Mouse (Mus musculus) myocyte (in vitro differentiated cells): ENCODE results near the gene Art3. TPM values are rescaled to one million over a fixed set of nuclear protein-coding genes. Genes with fewer than 3 reads are reported as not detected.

Source experiments
- H3K27me3 ChIP-seq: one replicate; pipeline ENCODE4 v1.6.1; 2011; ENCODE audit not compliant: control insufficient read depth, insufficient read depth, insufficient read length
- H3K36me3 ChIP-seq: one replicate; pipeline ENCODE4 v1.6.1; 2011; ENCODE audit not compliant: control insufficient read depth, insufficient read depth
- H3K4me2 ChIP-seq: one replicate; pipeline ENCODE4 v1.6.1; 2011; ENCODE audit warnings: low read depth, control low read depth
- H3K4me3 ChIP-seq: one replicate; pipeline ENCODE4 v1.5.1; 2011; ENCODE audit warnings: mild to moderate bottlenecking, control low read depth, moderate library complexity
- H3K79me2 ChIP-seq: one replicate; pipeline ENCODE4 v1.6.1; 2011; ENCODE audit not compliant: control insufficient read depth, insufficient read depth
- H3ac ChIP-seq: one replicate; pipeline ENCODE4 v1.6.1; 2011; ENCODE audit not compliant: control insufficient read depth, insufficient read length
- CEBPB ChIP-seq: IDR thresholded peaks from 2 replicates; pipeline ENCODE4 v1.6.1; 2011; ENCODE audit warnings: mild to moderate bottlenecking, moderate library complexity; ENCODE audit not compliant: poor library complexity, insufficient read depth, severe bottlenecking
- E2F4 ChIP-seq: IDR thresholded peaks from one replicate; pipeline ENCODE4 v1.6.1; 2011; ENCODE audit warnings: mild to moderate bottlenecking, control low read depth, moderate library complexity; ENCODE audit not compliant: insufficient read depth
- MAX ChIP-seq: IDR thresholded peaks from one replicate; pipeline ENCODE4 v1.6.1; 2011; ENCODE audit warnings: low read depth, mild to moderate bottlenecking, control low read depth
- MYOD1 ChIP-seq, 3 experiments: IDR thresholded peaks; one replicate each; pipeline ENCODE4 v1.6.1; 2011; ENCODE audit warnings: control low read depth in 2 of 3, low read depth in 2 of 3, mild to moderate bottlenecking in 2 of 3, moderate library complexity in 1 of 3; ENCODE audit not compliant: insufficient read length in 2 of 3, control insufficient read depth in 1 of 3
- MYOG ChIP-seq, 3 experiments: IDR thresholded peaks; one replicate each; pipeline ENCODE4 v1.6.1; 2011; ENCODE audit warnings: control low read depth in 2 of 3, low read depth in 2 of 3, mild to moderate bottlenecking in 2 of 3; ENCODE audit not compliant: insufficient read length in 2 of 3, control insufficient read depth in 1 of 3, insufficient read depth in 1 of 3
- POLR2A ChIP-seq: IDR thresholded peaks from one replicate; pipeline ENCODE4 v1.6.1; 2011; ENCODE audit warnings: low read depth, mild to moderate bottlenecking, control low read depth, moderate library complexity; ENCODE audit not compliant: insufficient read length
- POLR2AphosphoS2 ChIP-seq: IDR thresholded peaks from one replicate; pipeline ENCODE4 v1.6.1; 2011; ENCODE audit warnings: low read depth, control low read depth; ENCODE audit not compliant: insufficient read length
- REST ChIP-seq: IDR thresholded peaks from one replicate; pipeline ENCODE4 v1.6.1; 2011; ENCODE audit warnings: mild to moderate bottlenecking, control low read depth, moderate library complexity; ENCODE audit not compliant: insufficient read depth, insufficient read length
- SRF ChIP-seq: IDR thresholded peaks from one replicate; pipeline ENCODE4 v1.6.1; 2011; ENCODE audit warnings: low read depth; ENCODE audit not compliant: control insufficient read depth, insufficient read length
- TCF12 ChIP-seq: IDR thresholded peaks from one replicate; pipeline ENCODE4 v1.6.1; 2011; ENCODE audit warnings: mild to moderate bottlenecking, control low read depth; ENCODE audit not compliant: poor library complexity, insufficient read depth, severe bottlenecking
- TCF3 ChIP-seq: IDR thresholded peaks from one replicate; pipeline ENCODE4 v1.6.1; 2011; ENCODE audit warnings: low read depth, control low read depth; ENCODE audit not compliant: insufficient read length
- USF1 ChIP-seq: IDR thresholded peaks from one replicate; pipeline ENCODE4 v1.6.1; 2011; ENCODE audit warnings: low read depth, mild to moderate bottlenecking, control low read depth, moderate library complexity
- polyA plus RNA-seq: library from polyadenylated mRNA; unstranded; fragments of >200 nt; fragmentation: generic; extraction: Trizol; gene quantifications from one replicate; pipeline ENCODE4 v1.2.1, GENCODE M21; 2012; ENCODE audit warnings: missing spikeins

The Art3 gene
- polyA plus RNA-seq, 1 experiment = 3.8 TPM

- Histone ChIP-seq H3K36me3 (no peaks in the 10 kb centered on the region), H3ac (no peak overlapping the region)
These were observed 27.3 kb downstream of the Art3 start for GRCm38 (mm10) chr5:92358767-92359455.

GRCm38 (mm10) chr5:92363179-92363578, 31.6 kb downstream of the Art3 start:
- Histone ChIP-seq H3K4me3 (no peak overlapping the region), H3K79me2 (no peaks in the 10 kb centered on the region), H3K4me2 (no peak overlapping the region), H3K36me3 (no peaks in the 10 kb centered on the region), H3ac (no peak overlapping the region), H3K27me3 (no peaks in the 10 kb centered on the region)
- TF ChIP-seq TCF12 (no peak), POLR2A (no peak), TCF3 (no peak), E2F4 (no peak), SRF (no peak), MYOD1 (IDR thresholded peaks at IDR 0.05; ENCODE audit: control insufficient read depth in 1 of 3, insufficient read length in 2 of 3, low read depth in 2 of 3) (no peak), MAX (no peak), REST (no peak), POLR2AphosphoS2 (no peak), USF1 (no peak), CEBPB (no peak), MYOG (IDR thresholded peaks at IDR 0.05; ENCODE audit: control insufficient read depth in 1 of 3, insufficient read depth in 1 of 3, insufficient read length in 2 of 3, low read depth in 2 of 3) (no peak)

More at GRCm38 (mm10) chr5:92358767-92359455, 27.3 kb downstream of the Art3 start:
- H3K27me3 ChIP-seq = no peaks in the 10 kb centered on the region
- TF ChIP-seq E2F4 (no peak), SRF (no peak), POLR2AphosphoS2 (no peak)
- no peak overlapping the region for H3K4me2 ChIP-seq
- no peak overlapping the region for H3K4me3 ChIP-seq
- no peaks in the 10 kb centered on the region for H3K79me2 ChIP-seq

GRCm38 (mm10) chr5:92364011-92364410, 32.4 kb downstream of the Art3 start:
- Histone ChIP-seq H3ac (no peak overlapping the region), H3K4me3 (no peak overlapping the region), H3K79me2 (no peaks in the 10 kb centered on the region), H3K27me3 (no peaks in the 10 kb centered on the region), H3K4me2 (no peak overlapping the region), H3K36me3 (no peaks in the 10 kb centered on the region)
- TF ChIP-seq POLR2A (no peak), TCF3 (no peak), USF1 (no peak), SRF (no peak), TCF12 (no peak), E2F4 (no peak), MAX (no peak)

- Histone ChIP-seq H3K36me3 (no peaks in the 10 kb centered on the region), H3K79me2 (no peaks in the 10 kb centered on the region), H3ac (no peak overlapping the region), H3K4me2 (no peak overlapping the region), H3K4me3 (no peak overlapping the region), H3K27me3 (no peaks in the 10 kb centered on the region)
- TF ChIP-seq TCF3 (no peak), REST (no peak), MYOD1 (IDR thresholded peaks at IDR 0.05; ENCODE audit: control insufficient read depth in 1 of 3, insufficient read length in 2 of 3, low read depth in 2 of 3) (no peak), TCF12 (no peak), POLR2A (no peak), CEBPB (no peak), POLR2AphosphoS2 (no peak), USF1 (no peak), E2F4 (no peak), MYOG (IDR thresholded peaks at IDR 0.05; ENCODE audit: control insufficient read depth in 1 of 3, insufficient read depth in 1 of 3, insufficient read length in 2 of 3, low read depth in 2 of 3) (no peak), SRF (no peak), MAX (no peak)
These were observed 33.6 kb downstream of the Art3 start for GRCm38 (mm10) chr5:92365146-92365705.

- H3K36me3 ChIP-seq = no peaks in the 10 kb centered on the region
- H3K79me2 ChIP-seq = no peaks in the 10 kb centered on the region
- H3ac ChIP-seq = no peak overlapping the region
- no peak overlapping the region for H3K4me3 ChIP-seq
- no peak overlapping the region for H3K4me2 ChIP-seq
- TF ChIP-seq POLR2AphosphoS2 = no peak
- TF ChIP-seq USF1 = no peak
- TF ChIP-seq TCF3 = no peak
- no peak for TF ChIP-seq POLR2A
- TF ChIP-seq MAX = no peak
- no peak for TF ChIP-seq MYOG (IDR thresholded peaks at IDR 0.05; ENCODE audit: control insufficient read depth in 1 of 3, insufficient read depth in 1 of 3, insufficient read length in 2 of 3, low read depth in 2 of 3)
- TF ChIP-seq E2F4 = no peak
- no peak for TF ChIP-seq MYOD1 (IDR thresholded peaks at IDR 0.05; ENCODE audit: control insufficient read depth in 1 of 3, insufficient read length in 2 of 3, low read depth in 2 of 3)
- TF ChIP-seq CEBPB = no peak
- no peak for TF ChIP-seq SRF
- TF ChIP-seq REST = no peak
- TF ChIP-seq TCF12 = no peak
- no peaks in the 10 kb centered on the region for H3K27me3 ChIP-seq
These were observed 34.9 kb downstream of the Art3 start for GRCm38 (mm10) chr5:92366565-92366964.
